Mouse (Mus musculus): ENCODE results near the gene Supt3. TPM values are rescaled to one million over a fixed set of nuclear protein-coding genes. Genes with fewer than 3 reads are reported as not detected.

Supt3 gene
- polyA plus RNA-seq, 1 experiment = 7.8 TPM

DNA sequence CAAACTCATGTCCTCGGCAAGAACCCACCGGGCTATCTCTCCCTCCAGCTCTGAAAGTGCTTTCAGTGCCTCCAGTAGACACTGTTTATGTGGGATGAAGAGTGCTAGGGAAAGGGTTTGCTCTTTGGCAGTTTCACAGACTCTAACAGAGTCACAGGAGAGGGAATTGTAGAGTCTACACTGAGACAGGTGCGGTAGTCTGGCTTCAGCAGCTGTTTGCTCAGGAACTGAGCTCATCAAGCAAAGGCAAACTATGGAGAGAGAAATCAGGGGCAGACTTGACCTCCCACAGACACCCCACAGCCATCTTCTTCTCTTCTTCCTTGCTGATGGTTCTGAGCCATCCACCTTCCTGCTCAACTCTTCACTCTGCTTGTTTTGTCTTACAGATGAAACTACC lies 193.3 kb downstream of the Supt3 start:
- Histone ChIP-seq H3K4me3 (replicated peaks; ENCODE audit: insufficient read depth, low read depth, low read length) (no peak overlapping the region), H3K27me3 (ENCODE audit: control insufficient read depth, insufficient read depth, low read length) (no peaks in the 10 kb centered on the region), H3K27ac (ENCODE audit: insufficient read depth, low read length) (no peak overlapping the region), H3K4me1 (ENCODE audit: control insufficient read depth, insufficient read depth, low read length) (no peaks in the 10 kb centered on the region)
- DNase-seq = no peak
- 87% methylated on average over 3 of the region's 3 CpGs for WGBS
- TF ChIP-seq POLR2A (IDR thresholded peaks at IDR 0.05; ENCODE audit: borderline replicate concordance, insufficient read depth, low read length) = no peak
- TF ChIP-seq CTCF (IDR thresholded peaks at IDR 0.05; ENCODE audit: borderline replicate concordance, insufficient read depth, low read depth, low read length) = no peak

DNA sequence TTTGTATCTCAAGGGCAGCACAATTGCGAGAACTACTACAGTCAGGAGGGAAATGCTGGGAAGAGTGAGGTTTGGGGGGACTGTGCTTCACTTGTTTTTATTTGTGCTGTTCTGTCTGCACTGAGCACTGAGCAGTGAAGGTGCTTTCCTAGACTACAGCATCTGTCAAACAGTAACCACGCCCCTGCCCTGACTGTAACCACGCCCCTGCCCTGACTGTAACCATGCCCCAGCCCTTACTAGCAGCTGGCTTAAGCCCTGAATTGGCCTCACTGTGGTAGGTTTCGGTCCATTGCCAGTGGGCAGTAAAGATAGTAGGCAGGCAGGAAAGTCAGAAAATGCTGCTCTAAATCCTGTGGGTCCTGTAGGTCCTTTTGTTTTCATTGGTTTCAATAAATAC lies 196.5 kb downstream of the Supt3 start:
- no peak for DNase-seq
- H3K27ac ChIP-seq (ENCODE audit: insufficient read depth, low read length) = no peak overlapping the region
- no peaks in the 10 kb centered on the region for H3K27me3 ChIP-seq (ENCODE audit: control insufficient read depth, insufficient read depth, low read length)
- no peak for TF ChIP-seq CTCF (IDR thresholded peaks at IDR 0.05; ENCODE audit: borderline replicate concordance, insufficient read depth, low read depth, low read length)
- TF ChIP-seq POLR2A (IDR thresholded peaks at IDR 0.05; ENCODE audit: borderline replicate concordance, insufficient read depth, low read length) = no peak
- no peaks in the 10 kb centered on the region for H3K4me1 ChIP-seq (ENCODE audit: control insufficient read depth, insufficient read depth, low read length)
- WGBS = 48% methylated on average over 4 of the region's 4 CpGs
- no peak overlapping the region for H3K4me3 ChIP-seq (replicated peaks; ENCODE audit: insufficient read depth, low read depth, low read length)

DNA sequence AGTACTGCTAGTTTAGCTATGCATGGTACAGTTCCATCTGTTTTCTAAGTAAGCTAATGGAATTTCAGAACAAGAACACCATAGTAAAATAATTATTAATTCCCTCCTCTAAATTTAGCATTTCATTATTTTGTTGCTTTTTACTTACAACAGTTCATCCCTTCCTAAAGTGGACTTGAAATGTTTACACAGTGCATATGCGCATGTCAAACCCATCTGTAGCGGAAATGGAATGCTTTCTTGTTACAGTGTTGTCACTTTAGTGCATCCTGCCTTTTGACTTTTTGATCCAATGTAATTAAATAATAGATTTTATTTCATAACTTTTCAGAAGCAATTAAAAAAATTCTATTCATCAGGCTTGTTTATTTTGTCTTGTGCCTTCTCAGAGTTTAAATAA lies 200.7 kb downstream of the Supt3 start:
- H3K4me1 ChIP-seq (ENCODE audit: control insufficient read depth, insufficient read depth, low read length) = no peaks in the 10 kb centered on the region
- no peak overlapping the region for H3K4me3 ChIP-seq (replicated peaks; ENCODE audit: insufficient read depth, low read depth, low read length)
- no peak for DNase-seq
- 95% methylated on average over 2 of the region's 2 CpGs for WGBS
- TF ChIP-seq CTCF (IDR thresholded peaks at IDR 0.05; ENCODE audit: borderline replicate concordance, insufficient read depth, low read depth, low read length) (no peak), POLR2A (IDR thresholded peaks at IDR 0.05; ENCODE audit: borderline replicate concordance, insufficient read depth, low read length) (no peak)
- no peak overlapping the region for H3K27ac ChIP-seq (ENCODE audit: insufficient read depth, low read length)
- H3K27me3 ChIP-seq (ENCODE audit: control insufficient read depth, insufficient read depth, low read length) = no peaks in the 10 kb centered on the region

DNA sequence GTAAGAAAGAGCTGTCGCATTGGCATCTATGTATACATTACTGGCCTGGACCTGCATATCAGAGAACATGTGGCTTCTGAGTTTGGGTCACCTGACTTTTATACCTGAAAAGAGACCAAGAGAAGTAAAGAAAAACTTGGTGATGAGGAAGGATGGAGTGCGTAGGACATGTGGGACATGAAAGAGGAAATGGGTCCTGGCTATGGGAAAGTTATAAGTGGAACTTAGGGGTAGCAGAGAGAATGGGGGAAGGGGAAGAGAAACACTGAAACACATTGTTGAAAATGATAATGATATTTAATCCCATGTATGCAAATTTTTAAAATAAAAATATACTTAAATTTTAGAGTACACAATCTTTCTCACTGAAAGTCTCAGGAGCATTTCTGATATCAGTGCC lies 211.0 kb downstream of the Supt3 start:
- Histone ChIP-seq H3K4me3 (replicated peaks; ENCODE audit: insufficient read depth, low read depth, low read length) (no peak overlapping the region), H3K4me1 (ENCODE audit: control insufficient read depth, insufficient read depth, low read length) (no peaks in the 10 kb centered on the region), H3K27ac (ENCODE audit: insufficient read depth, low read length) (no peak overlapping the region), H3K27me3 (ENCODE audit: control insufficient read depth, insufficient read depth, low read length) (no peaks in the 10 kb centered on the region)
- 94% methylated on average over 2 of the region's 2 CpGs for WGBS
- no peak for DNase-seq
- TF ChIP-seq CTCF (IDR thresholded peaks at IDR 0.05; ENCODE audit: borderline replicate concordance, insufficient read depth, low read depth, low read length) (no peak), POLR2A (IDR thresholded peaks at IDR 0.05; ENCODE audit: borderline replicate concordance, insufficient read depth, low read length) (no peak)

DNA sequence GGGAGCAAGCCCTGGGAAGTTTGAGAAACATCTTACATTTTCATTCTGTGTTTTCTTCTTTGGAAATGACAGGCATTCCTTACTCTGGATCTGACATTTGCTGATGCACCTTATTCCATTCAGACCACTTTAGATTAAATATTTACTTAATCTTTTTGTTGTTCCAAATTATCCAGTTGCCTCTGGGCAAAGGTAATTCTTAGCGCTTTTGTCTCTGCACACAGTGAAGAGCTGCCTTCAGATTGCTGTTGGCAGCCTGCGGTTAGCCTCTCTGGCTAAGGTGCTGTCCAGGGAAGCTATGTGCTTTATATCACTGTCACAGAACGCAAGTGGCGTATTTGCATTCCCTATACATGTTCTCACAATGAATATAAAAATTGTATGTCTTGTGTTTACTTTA lies 226.4 kb downstream of the Supt3 start:
- H3K27ac ChIP-seq (ENCODE audit: insufficient read depth, low read length) = no peak overlapping the region
- no peak for DNase-seq
- H3K4me1 ChIP-seq (ENCODE audit: control insufficient read depth, insufficient read depth, low read length) = no peaks in the 10 kb centered on the region
- no peak for TF ChIP-seq CTCF (IDR thresholded peaks at IDR 0.05; ENCODE audit: borderline replicate concordance, insufficient read depth, low read depth, low read length)
- 96% methylated on average over 4 of the region's 4 CpGs for WGBS
- H3K27me3 ChIP-seq (ENCODE audit: control insufficient read depth, insufficient read depth, low read length) = no peaks in the 10 kb centered on the region
- H3K4me3 ChIP-seq (replicated peaks; ENCODE audit: insufficient read depth, low read depth, low read length) = no peak overlapping the region

DNA sequence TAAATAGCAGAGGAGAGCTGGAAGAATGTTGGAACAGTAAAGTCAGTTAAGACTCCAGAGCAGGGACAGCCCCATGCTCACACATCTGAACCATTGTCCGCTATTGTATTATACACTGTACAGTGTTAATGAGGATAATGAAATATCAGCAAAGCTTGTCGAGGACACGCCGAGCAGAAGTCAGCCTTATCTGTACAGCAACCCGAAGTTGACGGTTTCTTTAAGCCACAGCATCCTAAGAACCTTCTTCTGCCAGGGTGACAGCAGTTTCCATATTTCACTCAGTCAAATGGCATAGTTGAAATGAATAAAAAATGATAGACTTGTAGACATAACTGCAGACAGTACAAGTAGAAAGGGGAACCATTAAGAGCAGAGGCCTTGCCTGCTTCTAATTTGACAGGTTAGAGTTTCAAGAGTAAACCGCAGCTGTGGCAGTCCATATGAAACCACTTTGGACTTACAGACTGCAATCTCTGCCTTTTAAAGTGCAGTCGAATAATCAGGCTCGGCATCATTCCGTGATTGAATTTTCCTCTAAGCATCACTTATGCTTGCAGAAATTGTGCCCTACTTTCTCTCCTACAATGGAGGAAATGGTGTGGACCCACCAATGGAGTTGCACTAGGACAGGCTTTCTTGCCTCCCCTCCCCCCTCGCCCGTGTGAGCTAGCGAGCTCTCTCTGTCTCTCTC lies 227.7 kb downstream of the Supt3 start:
- 92% methylated on average over 13 of the region's 13 CpGs for WGBS

DNA sequence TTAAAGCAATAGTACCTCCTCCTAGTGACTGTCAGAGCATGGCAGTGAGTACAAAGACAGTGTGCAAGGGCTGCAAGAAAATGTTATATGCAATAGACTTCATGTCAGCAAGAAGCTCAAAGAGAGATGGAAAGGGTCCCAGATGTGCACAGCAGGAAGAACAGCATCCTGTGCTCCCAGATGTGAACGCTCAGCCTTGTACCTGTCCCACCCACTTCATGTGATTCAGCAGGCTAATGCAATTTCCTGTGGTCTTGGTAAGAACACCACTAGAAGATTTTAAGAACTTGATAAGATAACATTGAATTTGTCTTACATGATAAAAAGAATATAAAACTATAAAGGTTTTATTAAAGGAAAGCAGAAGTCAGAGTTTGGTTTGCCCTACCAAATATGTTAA lies 230.5 kb downstream of the Supt3 start:
- TF ChIP-seq CTCF (IDR thresholded peaks at IDR 0.05; ENCODE audit: borderline replicate concordance, insufficient read depth, low read depth, low read length) (no peak), POLR2A (IDR thresholded peaks at IDR 0.05; ENCODE audit: borderline replicate concordance, insufficient read depth, low read length) (no peak)
- H3K27ac ChIP-seq (ENCODE audit: insufficient read depth, low read length) = no peak overlapping the region
- no peak for DNase-seq
- H3K4me3 ChIP-seq (replicated peaks; ENCODE audit: insufficient read depth, low read depth, low read length) = no peak overlapping the region
- H3K4me1 ChIP-seq (ENCODE audit: control insufficient read depth, insufficient read depth, low read length) = no peaks in the 10 kb centered on the region
- no peaks in the 10 kb centered on the region for H3K27me3 ChIP-seq (ENCODE audit: control insufficient read depth, insufficient read depth, low read length)
- 91% methylated on average over 1 of the region's 1 CpGs for WGBS

More for the DNA sequence above, 227.7 kb downstream of the Supt3 start:
- H3K4me3 ChIP-seq (replicated peaks; ENCODE audit: insufficient read depth, low read depth, low read length) = no peak overlapping the region
- DNase-seq = no peak
- H3K27ac ChIP-seq (ENCODE audit: insufficient read depth, low read length) = no peak overlapping the region
- H3K27me3 ChIP-seq (ENCODE audit: control insufficient read depth, insufficient read depth, low read length) = no peaks in the 10 kb centered on the region
- no peaks in the 10 kb centered on the region for H3K4me1 ChIP-seq (ENCODE audit: control insufficient read depth, insufficient read depth, low read length)
- TF ChIP-seq POLR2A (IDR thresholded peaks at IDR 0.05; ENCODE audit: borderline replicate concordance, insufficient read depth, low read length) (no peak), CTCF (IDR thresholded peaks at IDR 0.05; ENCODE audit: borderline replicate concordance, insufficient read depth, low read depth, low read length) (no peak)

DNA sequence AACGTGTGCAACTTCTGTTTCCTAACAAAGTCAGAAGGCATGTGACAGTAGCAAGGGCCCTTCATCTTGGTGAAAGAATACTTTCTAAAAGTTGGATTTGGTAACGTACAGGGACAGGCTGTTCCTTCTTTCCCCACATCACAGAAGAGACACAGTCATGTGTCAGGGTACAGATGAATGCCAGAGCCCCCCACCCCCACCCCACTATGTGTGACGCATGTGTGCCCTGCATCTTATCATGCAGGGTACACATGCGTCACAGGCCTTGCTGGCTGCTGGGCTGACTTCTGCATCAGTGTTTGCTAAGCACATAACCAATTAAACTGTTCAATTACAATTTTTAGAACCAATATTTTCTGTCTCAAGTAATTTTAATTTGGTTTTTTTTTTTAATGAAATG lies 231.7 kb downstream of the Supt3 start:
- DNase-seq = no peak

More for the DNA sequence above, 231.7 kb downstream of the Supt3 start:
- Histone ChIP-seq H3K27ac (ENCODE audit: insufficient read depth, low read length) (no peak overlapping the region), H3K4me3 (replicated peaks; ENCODE audit: insufficient read depth, low read depth, low read length) (no peak overlapping the region), H3K4me1 (ENCODE audit: control insufficient read depth, insufficient read depth, low read length) (no peaks in the 10 kb centered on the region), H3K27me3 (ENCODE audit: control insufficient read depth, insufficient read depth, low read length) (no peaks in the 10 kb centered on the region)
- 88% methylated on average over 4 of the region's 4 CpGs for WGBS
- TF ChIP-seq CTCF (IDR thresholded peaks at IDR 0.05; ENCODE audit: borderline replicate concordance, insufficient read depth, low read depth, low read length) = no peak
- TF ChIP-seq POLR2A (IDR thresholded peaks at IDR 0.05; ENCODE audit: borderline replicate concordance, insufficient read depth, low read length) = no peak

Data from cerebellum, adult 2 months (tissue).